Mouse (Mus musculus) adrenal gland, adult 8-10 months (tissue): Measurements from ENCODE around the gene Lancl1. TPM values are rescaled to one million over a fixed set of nuclear protein-coding genes. Genes with fewer than 3 reads are reported as not detected.

ENCODE experiments used
- DNase-seq: peaks from one replicate; pipeline ENCODE4 v3.0.0; 2022
- total RNA-seq, 4 experiments: library from RNA; stranded (reverse); gene quantifications; 2 replicates each; pipeline ENCODE4 v1.2.4; 2022

Gene Lancl1
- total RNA-seq: 10 to 100 TPM; 49.1 to 63.7 (median 56.7) TPM

DNA sequence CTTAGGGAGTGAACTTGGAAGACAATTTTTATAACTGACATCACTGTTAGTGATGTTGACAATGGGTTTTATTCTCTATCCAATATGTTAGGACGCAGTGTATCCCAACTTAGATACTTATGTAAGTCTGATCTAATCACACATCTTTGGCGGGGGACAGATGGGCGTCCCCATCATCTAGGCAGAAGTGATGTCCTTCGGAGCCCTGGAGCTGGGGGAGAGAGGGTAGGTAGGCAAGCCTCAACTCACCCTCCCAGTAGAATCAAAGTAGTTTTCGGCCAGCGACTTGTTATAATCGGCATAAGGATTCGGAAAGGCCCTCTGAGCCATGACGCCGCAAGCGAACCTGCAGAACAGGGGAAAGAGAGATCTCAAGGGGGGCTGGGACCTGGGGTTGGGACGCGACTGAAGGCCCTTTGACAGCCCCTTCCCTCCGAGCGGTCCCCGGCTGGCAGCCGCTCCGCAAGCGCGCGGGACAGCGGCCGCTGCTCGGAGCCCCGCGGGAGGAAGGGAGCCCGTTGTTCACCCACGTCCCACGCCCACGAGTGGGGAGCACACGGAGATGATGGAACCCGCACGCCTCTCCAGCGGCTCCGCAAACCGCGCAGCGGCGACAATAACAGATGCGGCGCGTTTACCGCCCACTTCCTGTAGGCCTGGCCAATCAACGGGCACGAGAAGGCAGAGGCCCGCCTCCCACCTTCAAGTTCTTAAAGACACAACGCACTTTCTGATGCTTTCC lies at the start of gene Lancl1:
Gene Lancl1, minus strand, starts transcription at position 627 of the 742 bp plus-strand sequence.
- peak; percentile 82 for DNase-seq

DNA sequence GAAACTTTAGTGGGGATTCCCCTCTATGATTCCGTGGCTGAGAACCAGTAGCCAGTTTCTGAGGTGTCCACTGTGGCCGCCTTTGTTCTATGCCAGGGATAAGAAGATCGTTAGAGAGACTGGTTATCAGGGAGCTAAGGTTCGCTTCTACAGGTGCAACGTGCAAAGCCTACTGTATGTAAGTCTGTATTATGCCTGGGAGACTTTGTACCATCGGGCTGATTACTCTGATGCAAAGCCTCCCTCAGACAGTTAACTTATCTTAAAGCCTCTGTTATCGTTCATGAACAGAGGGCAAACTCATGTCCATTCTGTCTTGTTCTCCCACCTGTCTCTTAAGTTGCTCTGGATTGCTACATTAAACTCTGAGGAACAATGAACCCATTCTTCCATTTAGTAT lies 40.5 kb upstream of the Lancl1 start:
- no peak for DNase-seq

DNA sequence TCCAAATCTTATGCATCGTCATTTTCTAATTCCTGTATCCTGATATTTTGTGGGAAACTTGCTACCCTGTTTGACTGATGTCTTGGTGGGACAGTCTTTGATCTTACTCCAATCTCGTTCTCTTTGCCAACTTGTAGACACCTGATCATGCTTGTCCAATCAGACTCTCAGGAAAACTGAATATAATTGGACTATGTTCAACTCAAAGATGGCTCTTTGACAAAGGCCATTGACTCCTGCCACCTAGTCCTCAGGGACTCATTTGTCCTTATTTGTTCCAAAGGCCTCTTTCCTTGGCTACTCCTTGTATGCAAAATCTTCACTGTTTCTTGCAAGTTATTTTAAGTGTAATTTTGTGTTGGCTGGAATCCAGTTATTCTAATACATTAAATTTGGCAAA lies 40.0 kb upstream of the Lancl1 start:
- DNase-seq: no peak

DNA sequence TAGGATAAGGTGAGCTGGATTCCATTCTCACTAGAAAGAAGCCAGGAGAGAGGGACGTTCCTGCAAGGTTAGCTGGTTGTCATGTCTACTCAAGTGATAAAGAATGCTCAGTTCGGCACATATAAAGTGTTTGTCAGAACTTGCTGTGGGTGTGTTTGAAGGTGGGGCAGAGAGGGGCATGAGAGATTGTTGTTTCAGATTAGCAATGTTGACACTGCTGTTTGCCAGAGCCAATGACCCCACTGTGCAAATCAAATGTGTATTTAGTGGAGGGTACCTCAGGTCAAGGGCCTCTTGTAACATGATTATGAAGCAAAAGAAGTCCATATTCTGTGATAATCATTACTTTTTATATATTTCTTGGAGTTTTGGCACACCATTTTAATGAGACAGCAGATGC lies 39.1 kb upstream of the Lancl1 start:
- DNase-seq: no peak

DNA sequence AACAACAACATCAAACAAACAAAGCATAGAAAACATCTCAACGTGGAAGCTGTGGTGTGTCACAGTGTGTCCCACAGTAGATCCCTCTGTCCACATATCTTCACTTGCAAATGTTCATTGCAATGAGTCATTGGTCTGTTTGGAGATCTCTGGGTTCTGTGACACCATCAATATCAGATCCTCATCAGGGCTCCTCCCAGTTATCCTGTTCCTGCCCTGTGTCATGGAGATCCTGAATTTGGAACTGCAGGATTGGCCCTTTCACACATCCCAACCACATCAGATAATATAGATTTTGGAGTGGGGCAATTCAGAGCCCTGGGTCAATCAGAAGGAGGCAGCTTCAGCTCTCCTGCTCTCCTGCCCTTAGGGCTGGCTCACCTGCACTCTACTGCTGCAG lies 28.9 kb upstream of the Lancl1 start:
- DNase-seq: no peak

DNA sequence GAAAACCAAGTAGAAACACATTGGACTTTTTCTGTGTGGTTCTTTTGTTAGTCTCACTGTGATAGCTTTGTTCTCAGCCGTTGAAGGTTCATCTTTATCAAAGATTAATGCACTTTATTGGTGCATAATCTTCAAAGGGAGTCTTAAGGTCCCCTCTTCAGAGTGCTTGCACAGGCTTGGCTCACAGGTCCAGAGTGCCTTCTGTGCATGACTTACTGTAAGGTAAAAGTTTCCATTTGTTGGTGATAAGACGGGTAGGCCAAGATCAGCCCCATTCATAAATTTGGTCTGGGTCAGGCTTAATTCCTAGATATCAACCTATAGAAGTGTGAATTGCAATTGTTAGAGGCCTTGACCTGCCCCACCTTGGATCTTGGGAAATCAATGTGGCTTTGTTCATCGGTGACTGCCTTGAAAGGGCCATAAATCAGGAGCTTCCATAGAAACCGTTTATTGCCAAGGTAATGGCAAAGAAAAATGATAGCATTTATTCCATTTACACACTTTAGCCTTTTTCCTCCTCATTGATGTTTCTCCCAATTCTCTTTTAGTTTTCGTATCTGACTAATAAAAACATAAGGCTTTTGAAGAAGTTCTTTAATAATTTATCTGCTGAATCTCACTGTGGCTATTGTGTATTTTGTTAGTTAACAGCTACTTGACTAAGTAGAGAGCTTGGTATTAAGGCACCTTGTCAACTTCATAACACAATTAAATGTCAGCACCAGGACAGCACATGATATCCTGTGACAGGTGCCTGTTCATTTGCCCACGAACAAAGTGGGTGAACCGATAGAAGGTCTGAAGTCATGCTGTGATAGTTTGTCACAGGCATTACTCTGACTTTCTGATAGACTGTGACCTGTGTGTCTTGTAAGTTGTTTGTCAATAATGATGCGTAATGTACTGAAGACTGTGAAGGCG lies 26.9 kb upstream of the Lancl1 start:
- no peak for DNase-seq

DNA sequence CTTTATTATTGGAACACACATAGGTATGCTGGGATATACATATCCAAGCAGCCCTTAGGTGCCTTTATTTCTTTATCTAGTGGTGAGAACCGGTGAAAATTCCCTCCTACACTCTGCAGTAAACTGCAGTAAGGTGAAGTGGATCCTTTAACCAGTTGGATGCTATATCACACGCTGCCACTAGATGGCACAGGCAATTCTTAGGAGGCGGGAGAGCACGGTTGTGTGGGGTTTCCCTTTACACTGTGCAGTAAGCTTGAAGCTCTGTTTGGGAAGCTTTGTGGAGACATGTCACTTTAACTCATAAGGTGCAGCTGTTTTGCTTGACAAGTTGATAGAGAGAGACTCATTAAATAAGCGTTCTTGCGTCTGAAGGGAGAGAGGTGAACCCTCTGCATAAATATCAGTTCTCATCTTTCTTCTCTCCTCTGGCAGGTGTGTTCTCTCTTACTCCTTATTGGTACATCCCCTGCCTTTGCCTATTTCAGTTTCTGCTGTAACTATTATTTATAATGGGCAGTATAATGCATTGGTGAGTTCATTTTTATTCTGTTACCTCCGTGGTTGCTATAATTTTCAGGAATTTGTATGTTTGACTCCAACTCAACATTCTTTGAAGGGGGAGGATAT lies 22.9 kb upstream of the Lancl1 start:
- peak; percentile 24 for DNase-seq

DNA sequence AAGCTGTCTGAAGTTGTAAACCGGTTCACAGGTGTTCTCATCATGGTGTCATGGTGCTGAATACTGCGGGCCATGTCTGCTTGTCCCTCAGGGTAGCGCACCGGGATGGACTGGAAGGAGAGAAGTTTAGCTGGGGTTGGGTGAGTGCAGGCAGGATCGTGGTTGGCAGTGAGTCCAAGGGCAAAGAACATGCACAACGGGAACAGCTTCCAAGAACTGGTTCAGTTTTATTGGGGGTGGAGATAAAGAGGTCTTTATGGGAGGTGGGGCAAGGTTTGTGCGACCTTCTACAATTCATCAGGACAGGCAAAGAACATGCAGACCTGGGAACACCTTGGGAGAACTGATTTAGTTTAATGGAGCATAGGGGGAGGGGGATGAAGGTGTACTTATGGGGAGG lies 17.1 kb upstream of the Lancl1 start:
- DNase-seq: no peak

DNA sequence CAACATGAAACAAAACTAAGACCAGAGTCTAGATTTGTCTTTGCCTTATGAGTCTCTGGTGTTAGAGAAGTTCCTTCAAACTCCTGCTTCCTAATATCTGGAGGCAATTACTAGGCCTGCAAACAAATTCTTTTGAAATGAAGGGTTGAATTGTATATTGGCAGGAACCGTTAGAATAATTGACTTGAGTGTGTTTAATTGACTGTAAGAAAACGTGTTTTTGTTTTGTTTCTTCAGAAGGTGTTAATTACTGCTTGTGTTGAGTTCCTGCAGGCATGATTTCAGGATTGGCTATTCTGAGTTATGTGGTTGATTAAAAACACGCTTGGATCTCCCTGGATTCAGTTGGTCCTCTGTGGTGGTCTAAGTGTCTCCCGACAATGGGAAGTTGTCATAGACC lies 14.0 kb upstream of the Lancl1 start:
- DNase-seq: no peak

DNA sequence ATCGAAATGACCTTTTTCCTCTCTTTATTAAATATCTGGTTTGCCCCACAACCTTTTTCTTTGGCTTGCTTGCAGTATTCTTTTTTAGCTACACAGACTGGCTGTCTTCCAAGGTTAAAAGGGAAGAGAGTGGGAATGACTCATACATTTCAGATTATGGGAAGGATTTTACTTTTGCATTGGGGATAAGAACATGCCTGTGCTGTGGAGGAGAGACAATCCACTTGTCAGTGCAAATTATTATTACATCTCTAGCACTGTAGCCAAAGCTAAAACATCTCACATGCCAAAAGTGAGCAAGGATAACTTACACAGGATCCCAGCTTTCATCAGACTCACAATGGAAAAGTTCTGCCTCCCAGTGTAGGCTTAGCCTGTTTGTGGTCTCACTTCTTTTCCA lies 10.9 kb upstream of the Lancl1 start:
- DNase-seq: no peak

DNA sequence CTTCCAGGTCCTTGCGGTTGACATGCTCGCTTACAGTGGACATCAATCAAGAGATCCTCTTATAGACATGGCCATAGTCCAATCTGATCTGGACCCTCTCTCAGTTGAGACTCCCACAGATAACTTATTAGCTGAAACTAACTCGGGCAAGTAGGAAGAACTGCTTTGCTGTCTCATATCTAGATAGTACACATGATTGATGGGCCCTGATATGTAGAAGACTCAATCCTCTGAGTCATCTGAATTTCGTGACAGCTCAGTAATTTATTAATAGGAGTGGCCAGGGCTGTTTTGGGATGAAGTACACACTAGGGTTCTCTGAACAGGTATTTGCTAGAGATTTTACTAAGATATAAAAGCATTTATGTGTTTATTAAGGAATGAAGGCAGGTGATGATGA lies 10.0 kb upstream of the Lancl1 start:
- no peak for DNase-seq

DNA sequence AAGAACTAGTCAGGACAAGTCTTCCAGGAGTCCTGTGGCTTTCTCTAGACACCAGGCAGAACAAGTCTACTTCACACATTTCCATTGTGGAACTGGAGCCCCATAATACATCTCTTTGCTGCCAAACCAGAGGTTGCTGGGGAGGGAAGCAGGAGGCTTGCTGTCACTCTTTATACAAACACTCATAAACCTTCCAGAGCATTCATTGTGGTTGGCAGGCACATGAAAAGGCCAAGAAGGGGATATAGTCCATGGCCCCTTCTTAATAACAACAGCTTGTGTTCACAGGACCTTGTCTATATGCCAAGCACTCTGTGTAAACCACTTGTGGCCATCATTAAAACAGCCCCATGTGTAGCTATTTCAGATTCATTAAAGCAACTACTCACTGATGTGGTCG lies 6.4 kb upstream of the Lancl1 start:
- no peak for DNase-seq

DNA sequence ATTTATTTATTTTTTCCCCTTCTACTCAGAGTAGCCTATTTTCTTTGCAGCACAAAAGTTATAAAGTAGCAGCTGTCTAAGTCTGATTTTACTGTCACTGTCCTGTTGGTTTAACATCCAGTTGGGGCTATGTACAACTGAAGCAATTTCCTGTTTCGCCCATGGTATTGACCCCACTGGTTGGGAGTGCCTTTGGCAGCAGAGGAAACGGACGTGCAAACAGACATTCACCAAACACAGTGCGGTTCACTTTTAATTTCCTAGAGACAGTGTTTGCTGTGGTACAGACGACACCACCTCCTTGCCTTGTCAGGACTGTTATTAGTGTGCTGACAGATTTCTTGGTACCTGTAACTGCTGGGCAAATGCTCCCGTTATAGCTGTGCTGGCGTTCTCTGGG lies 3.9 kb upstream of the Lancl1 start:
- no peak for DNase-seq

DNA sequence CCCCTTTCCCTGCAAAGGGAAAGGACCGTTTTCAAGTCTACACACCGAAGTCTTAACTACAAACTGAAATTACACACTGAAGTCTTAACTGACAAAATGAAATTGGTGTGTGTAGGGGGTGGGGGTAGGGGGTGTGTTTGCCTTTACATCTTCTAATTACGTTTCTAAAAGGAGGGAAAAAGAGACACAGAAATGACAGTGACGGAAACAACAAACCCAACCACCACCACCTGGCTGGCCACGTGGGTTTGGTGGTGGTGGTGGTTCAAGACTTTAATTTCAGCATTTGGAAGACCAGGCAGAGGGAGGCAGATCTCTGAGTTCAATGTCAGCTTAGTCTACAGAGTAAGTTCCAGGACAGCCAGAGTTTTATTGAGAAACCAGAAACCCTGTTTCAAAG lies 411 bp upstream of the Lancl1 start:
- DNase-seq: no peak

DNA sequence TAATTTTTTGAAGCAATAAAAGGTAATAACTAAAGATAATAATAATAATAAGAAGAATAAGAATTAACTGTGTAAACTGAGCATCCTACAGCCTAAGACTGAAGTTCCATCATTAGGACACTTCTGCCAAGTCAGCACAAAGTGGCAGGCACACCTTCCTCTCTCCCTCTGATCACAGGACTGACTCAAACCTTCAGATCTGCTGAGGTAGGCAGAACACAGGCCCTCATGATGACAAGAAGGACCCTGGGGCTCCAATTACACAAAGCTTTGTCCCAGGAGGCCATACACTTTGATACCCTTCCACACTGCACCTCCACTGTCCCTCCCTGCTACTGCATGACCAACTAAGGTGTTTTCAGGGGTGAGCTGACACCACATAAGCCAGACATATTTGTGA lies 1.5 kb downstream of the Lancl1 start:
- DNase-seq: no peak

DNA sequence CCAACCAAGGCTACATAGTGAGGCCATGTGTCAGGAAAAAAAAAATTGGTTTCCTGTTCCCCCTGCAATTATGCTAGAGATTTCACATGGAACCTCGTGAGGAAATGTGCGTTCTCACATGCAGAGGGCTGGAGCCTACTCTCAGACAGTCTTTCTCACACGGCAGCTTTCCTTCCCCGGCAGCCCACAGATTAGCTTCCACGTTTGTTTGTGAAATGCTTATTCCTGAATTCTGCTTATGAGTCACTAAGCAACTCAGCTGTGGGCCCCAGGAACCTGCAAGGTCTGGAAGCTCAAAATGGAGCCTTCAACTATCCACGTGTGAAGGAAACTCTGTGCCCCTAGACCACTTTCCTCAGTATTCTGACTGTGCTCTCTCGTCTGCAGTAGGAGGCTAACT lies 5.4 kb downstream of the Lancl1 start:
- no peak for DNase-seq

DNA sequence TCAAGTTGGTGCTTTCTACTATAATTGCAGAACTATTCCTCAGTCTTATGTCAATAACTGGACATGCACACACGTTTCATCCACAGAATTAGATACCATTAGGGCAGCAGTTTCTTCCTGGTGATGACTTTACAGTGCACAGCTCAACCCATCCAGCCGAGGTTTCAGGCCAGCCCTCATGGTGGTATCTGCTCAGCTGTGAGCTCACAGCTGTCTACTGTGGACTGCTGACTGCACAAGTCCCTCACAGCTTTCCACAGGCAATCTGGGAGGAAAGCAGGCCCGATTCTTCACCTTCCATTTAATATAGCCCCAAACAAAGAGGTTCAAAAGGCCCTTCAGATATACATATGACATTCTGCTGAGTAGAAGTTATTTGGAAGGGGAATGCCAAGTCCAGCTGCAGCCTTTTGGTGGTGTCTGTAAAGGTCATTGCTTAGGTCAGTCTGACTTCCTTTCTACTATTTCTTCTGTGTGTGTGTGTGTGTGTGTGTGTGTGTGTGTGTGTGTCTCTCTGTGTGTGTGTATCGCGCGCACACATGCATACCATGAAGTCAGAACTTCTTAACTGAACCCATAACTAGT lies 11.7 kb downstream of the Lancl1 start:
- DNase-seq: no peak

DNA sequence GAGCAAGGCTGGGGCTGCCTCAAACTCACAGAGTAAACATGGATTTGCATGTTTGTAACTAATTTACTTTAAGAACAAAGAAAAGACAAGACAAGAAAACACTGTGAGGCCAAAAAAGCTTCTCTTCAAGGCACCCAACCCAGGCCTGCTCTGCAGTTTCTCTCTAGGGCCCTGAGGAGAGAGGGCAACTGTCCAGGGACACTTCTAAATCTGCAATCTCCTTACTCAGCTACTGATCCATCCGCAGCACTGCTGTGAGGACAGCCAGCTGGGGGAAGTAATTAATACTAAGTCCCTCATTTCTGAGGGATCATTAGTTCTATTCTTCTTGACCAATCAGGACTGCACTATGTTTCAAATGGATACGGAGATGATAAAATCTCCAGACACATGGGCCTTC lies 12.5 kb downstream of the Lancl1 start:
- DNase-seq: no peak

DNA sequence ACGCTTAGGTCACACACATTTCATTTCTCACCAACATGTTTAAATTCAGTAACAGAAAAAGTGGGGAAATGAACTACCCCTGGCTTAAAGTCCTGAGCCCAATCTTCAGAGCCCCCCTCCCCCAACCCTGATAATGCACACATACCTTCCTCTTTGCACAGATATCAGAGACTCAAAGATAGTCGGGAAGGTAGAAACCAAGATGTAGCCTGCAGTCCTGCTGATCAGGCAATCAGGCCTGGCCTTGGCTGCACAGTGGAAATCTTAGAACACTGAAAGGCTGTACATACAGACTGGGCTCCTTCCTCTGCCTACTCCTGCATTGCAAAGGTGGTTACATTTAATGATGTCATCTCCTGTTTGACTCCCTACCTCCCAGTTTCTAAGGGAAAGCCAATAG lies 15.9 kb downstream of the Lancl1 start:
- no peak for DNase-seq

DNA sequence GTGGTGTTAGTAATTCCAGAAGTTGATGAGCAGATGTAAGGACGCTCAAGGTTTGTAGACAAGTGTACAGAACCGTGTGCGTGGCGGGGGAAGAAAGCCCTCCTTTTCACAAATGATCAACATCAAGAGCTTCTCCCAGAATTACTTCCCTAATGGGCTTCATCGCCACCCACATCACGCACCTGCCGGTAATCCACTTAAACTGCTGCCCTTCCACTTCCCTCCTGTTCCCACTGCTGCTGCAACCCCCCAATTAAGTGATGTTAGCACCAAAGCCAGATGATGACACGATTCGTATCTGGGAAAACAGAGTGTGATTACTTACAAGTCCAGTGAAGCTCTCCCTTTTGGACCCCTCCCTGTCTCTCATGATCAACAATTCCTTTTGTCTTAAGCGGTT lies 16.6 kb downstream of the Lancl1 start:
- no peak for DNase-seq

DNA sequence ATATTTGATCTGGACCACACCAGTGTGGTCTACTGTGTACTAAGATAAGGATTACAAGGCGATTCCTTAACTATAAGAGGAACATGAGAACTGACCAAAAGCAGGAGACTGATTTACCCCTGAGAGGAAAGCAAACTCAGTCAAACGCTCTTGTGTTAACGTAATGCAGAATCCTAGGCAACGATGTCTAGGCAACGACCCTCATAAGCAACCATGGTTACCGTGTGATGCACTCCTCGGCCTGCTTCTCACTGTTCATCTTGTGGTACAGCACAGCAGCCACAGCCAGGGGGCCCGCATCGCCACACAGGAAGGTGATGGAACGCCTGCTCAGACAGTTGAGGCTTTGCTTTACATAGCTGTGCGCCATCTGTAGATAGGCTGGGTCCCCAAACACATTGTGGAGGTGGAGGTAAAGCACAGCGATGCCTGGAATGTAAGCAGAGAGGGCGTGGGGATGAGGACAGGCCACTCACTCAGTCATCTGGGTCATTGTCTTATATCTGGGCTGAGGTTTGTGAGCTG lies 18.0 kb downstream of the Lancl1 start:
- no peak for DNase-seq

DNA sequence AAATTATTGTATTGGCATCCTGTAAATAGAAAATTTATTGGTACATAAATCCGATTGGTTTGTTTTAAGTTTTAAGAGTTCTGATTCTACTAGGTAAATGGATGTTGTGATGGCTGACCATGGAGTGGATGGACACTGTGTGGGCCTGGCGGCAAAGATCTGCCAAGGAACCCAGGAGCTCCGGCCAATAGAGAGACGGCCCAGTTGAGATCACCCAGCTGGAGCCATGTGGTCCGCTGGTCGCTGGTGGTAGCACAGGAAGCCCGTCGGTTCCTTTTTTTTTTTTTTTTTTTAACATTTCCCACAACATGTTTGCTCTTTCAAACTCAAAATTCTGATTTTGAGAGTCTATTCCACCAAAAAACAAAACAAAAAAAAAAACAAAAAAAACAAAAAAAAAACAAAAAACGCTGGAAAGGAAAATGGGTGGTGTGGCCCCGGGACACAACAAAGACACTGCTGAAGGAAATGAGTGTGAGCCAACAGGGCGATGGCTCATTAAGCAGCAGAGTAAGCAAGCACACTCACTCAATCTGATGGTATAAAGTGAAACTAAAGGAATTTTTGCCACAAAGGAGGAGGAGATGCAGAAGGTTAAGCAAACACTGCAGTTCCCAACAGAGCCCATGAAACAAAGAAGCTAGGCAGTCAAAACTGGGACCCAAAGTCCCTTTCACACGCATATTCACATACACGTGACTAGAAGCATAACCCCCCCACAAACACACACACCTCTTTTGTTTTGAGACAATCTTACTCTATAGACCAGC lies 21.4 kb downstream of the Lancl1 start:
- no peak for DNase-seq
